Mouse (Mus musculus): ENCODE measurements around the gene Nebl. TPM values are rescaled to one million over a fixed set of nuclear protein-coding genes. Genes with fewer than 3 reads are reported as not detected.

Nebl gene
- polyA plus RNA-seq, 1 experiment from 2014 or later = 0.45 TPM

GRCm38 (mm10) chr2:17436739-17437440 is 294.4 kb downstream of the Nebl start:
- ATAC-seq (no peak), DNase-seq (no peak)
- Histone ChIP-seq H3K9me3 (ENCODE audit: low read length) (no peaks in the 10 kb centered on the region), H3K36me3 (replicated peaks; ENCODE audit: insufficient read depth, low read length) (no peaks in the 10 kb centered on the region), H3K27me3 (ENCODE audit: insufficient read depth, low read length) (no peaks in the 10 kb centered on the region), H3K4me2 (ENCODE audit: low read depth, low read length) (no peak overlapping the region), H3K9ac (replicated peaks) (no peak overlapping the region), H3K4me3 (ENCODE audit: low read depth, low read length) (no peak overlapping the region), H3K4me1 (ENCODE audit: insufficient read depth) (no peaks in the 10 kb centered on the region), H3K27ac (ENCODE audit: low read depth) (no peak overlapping the region)
- TF ChIP-seq EP300 (IDR thresholded peaks at IDR 0.05; ENCODE audit: low read depth) = no peak
- TF ChIP-seq CTCF (IDR thresholded peaks at IDR 0.05; ENCODE audit: low read depth) = no peak
- WGBS (ENCODE audit: insufficient replicate concordance) = 78% methylated on average over 10 of the region's 10 CpGs

- 67% methylated on average over 4 of the region's 4 CpGs for WGBS (ENCODE audit: insufficient replicate concordance)
- Histone ChIP-seq H3K27ac (ENCODE audit: low read depth) (no peak overlapping the region), H3K4me3 (ENCODE audit: low read depth, low read length) (no peak overlapping the region), H3K9me3 (ENCODE audit: low read length) (no peaks in the 10 kb centered on the region), H3K9ac (replicated peaks) (no peak overlapping the region), H3K4me2 (ENCODE audit: low read depth, low read length) (no peak overlapping the region), H3K36me3 (replicated peaks; ENCODE audit: insufficient read depth, low read length) (no peaks in the 10 kb centered on the region), H3K4me1 (ENCODE audit: insufficient read depth) (no peaks in the 10 kb centered on the region), H3K27me3 (ENCODE audit: insufficient read depth, low read length) (no peaks in the 10 kb centered on the region)
- no peak for TF ChIP-seq EP300 (IDR thresholded peaks at IDR 0.05; ENCODE audit: low read depth)
- TF ChIP-seq CTCF (IDR thresholded peaks at IDR 0.05; ENCODE audit: low read depth) = no peak
- ATAC-seq (no peak), DNase-seq (no peak)
These were observed 296.0 kb downstream of the Nebl start for GRCm38 (mm10) chr2:17435217-17435616.

- Histone ChIP-seq H3K9me3 (ENCODE audit: low read length) (no peaks in the 10 kb centered on the region), H3K4me3 (ENCODE audit: low read depth, low read length) (no peak overlapping the region), H3K36me3 (replicated peaks; ENCODE audit: insufficient read depth, low read length) (no peaks in the 10 kb centered on the region), H3K9ac (replicated peaks) (no peak overlapping the region), H3K4me1 (ENCODE audit: insufficient read depth) (no peaks in the 10 kb centered on the region), H3K4me2 (ENCODE audit: low read depth, low read length) (no peak overlapping the region), H3K27ac (ENCODE audit: low read depth) (no peak overlapping the region), H3K27me3 (ENCODE audit: insufficient read depth, low read length) (no peaks in the 10 kb centered on the region)
- no peak for ATAC-seq
- 67% methylated on average over 4 of the region's 4 CpGs for WGBS (ENCODE audit: insufficient replicate concordance)
- DNase-seq = no peak
- TF ChIP-seq CTCF (IDR thresholded peaks at IDR 0.05; ENCODE audit: low read depth) = no peak
- TF ChIP-seq EP300 (IDR thresholded peaks at IDR 0.05; ENCODE audit: low read depth) = no peak
These were observed 302.2 kb downstream of the Nebl start for GRCm38 (mm10) chr2:17429028-17429427.

DNA sequence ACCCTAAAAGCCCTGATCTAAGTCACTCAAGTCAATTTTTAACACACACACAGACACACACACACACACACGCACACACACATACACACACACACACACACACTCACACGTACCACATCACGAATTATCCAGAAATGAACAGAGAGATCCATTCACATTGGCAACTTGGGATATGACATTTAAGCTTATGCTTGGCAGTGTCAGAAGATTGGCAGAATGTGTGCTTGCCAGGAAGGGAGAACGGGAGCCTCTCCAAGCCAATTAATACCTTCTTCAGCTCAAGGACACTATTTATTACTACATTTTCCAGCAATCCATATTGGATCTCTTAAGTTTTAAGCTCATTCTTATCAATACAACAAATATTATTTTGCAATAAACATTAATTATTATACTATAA is 303.1 kb downstream of the Nebl start:
- Histone ChIP-seq H3K4me3 (ENCODE audit: low read depth, low read length) (no peak overlapping the region), H3K36me3 (replicated peaks; ENCODE audit: insufficient read depth, low read length) (no peaks in the 10 kb centered on the region), H3K27ac (ENCODE audit: low read depth) (no peak overlapping the region), H3K4me1 (ENCODE audit: insufficient read depth) (no peaks in the 10 kb centered on the region), H3K27me3 (ENCODE audit: insufficient read depth, low read length) (no peaks in the 10 kb centered on the region), H3K9me3 (ENCODE audit: low read length) (no peaks in the 10 kb centered on the region), H3K9ac (replicated peaks) (no peak overlapping the region), H3K4me2 (ENCODE audit: low read depth, low read length) (no peak overlapping the region)
- DNase-seq (no peak), ATAC-seq (no peak)
- TF ChIP-seq CTCF (IDR thresholded peaks at IDR 0.05; ENCODE audit: low read depth) (no peak), EP300 (IDR thresholded peaks at IDR 0.05; ENCODE audit: low read depth) (no peak)
- WGBS (ENCODE audit: insufficient replicate concordance) = 77% methylated on average over 4 of the region's 4 CpGs

- Histone ChIP-seq H3K27me3 (ENCODE audit: insufficient read depth, low read length) (no peaks in the 10 kb centered on the region), H3K4me3 (ENCODE audit: low read depth, low read length) (no peak overlapping the region), H3K9me3 (ENCODE audit: low read length) (no peaks in the 10 kb centered on the region), H3K4me1 (ENCODE audit: insufficient read depth) (no peaks in the 10 kb centered on the region), H3K36me3 (replicated peaks; ENCODE audit: insufficient read depth, low read length) (no peaks in the 10 kb centered on the region), H3K9ac (replicated peaks) (no peak overlapping the region), H3K4me2 (ENCODE audit: low read depth, low read length) (no peak overlapping the region), H3K27ac (ENCODE audit: low read depth) (no peak overlapping the region)
- no peak for ATAC-seq
- no peak for DNase-seq
- WGBS (ENCODE audit: insufficient replicate concordance) = 3% methylated on average over 1 of the region's 1 CpGs
- TF ChIP-seq CTCF (IDR thresholded peaks at IDR 0.05; ENCODE audit: low read depth) (peak; percentile 71), EP300 (IDR thresholded peaks at IDR 0.05; ENCODE audit: low read depth) (no peak)
These were observed 308.3 kb downstream of the Nebl start for GRCm38 (mm10) chr2:17422967-17423366.

GRCm38 (mm10) chr2:17415347-17415746 is 315.9 kb downstream of the Nebl start:
- TF ChIP-seq EP300 (IDR thresholded peaks at IDR 0.05; ENCODE audit: low read depth) (no peak), CTCF (IDR thresholded peaks at IDR 0.05; ENCODE audit: low read depth) (peak; percentile 41)
- no peak overlapping the region for H3K4me2 ChIP-seq (ENCODE audit: low read depth, low read length)
- no peak overlapping the region for H3K27ac ChIP-seq (ENCODE audit: low read depth)
- H3K9me3 ChIP-seq (ENCODE audit: low read length) = no peaks in the 10 kb centered on the region
- no peak overlapping the region for H3K9ac ChIP-seq (replicated peaks)
- WGBS (ENCODE audit: insufficient replicate concordance) = 13% methylated on average over 4 of the region's 4 CpGs
- no peaks in the 10 kb centered on the region for H3K27me3 ChIP-seq (ENCODE audit: insufficient read depth, low read length)
- H3K4me1 ChIP-seq (ENCODE audit: insufficient read depth) = no peaks in the 10 kb centered on the region
- H3K4me3 ChIP-seq (ENCODE audit: low read depth, low read length) = no peak overlapping the region
- DNase-seq (no peak), ATAC-seq (no peak)
- no peaks in the 10 kb centered on the region for H3K36me3 ChIP-seq (replicated peaks; ENCODE audit: insufficient read depth, low read length)

Measured in liver, postnatal 0 days (tissue).